ENCODE assay signal across 18 mouse cellular contexts in the genomic region with DNA sequence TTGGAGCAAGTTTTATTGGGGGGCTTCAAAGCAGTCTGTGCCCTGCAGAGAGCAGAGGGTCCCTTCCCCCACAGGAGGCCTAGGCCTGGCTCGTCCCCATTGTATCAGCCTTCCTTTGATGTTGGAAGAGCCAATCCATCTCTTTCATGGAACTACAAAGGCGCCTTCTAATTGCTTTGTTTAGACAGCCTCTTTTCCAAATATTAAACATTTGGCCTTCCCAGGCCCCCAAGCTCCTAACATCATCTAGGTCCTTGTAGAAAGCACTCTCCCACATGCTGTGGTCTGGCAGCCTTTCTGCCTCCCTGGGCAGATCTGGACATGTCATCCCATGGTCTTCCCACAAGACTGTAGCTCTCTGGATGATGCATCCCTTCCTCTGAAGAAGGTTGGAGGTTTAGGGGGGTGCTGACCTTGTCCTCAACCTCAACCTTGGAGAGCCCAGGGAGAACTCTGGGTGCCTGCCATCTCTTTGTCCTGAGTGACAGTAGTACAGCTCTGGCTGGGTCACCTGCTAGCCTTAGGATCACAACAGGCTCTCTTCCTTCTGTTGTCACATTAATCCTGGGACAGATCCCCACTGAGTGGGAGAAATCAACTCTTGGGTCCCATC.
DNase-seq lines count a peak whose midpoint lies in the region; ATAC-seq and TF ChIP-seq lines count a peak whose summit lies in the region.
"Had no signal": no experiment of that assay in that cellular context is flagged by ENCODE, and none has a peak within 500 bp of the region (broad histone marks: within the 10 kb centered on the region; RNA-seq: fewer than 3 reads in every experiment).

No protein-coding gene starts in this region.

- ATAC-seq in kidney, embryonic 14.5 days (ENCODE audit: low FRiP score, low TSS enrichment): peak; percentile 40
- peak; percentile 16; the same call in 1 of the 2 replicates for ATAC-seq in lung, postnatal 0 days
- ATAC-seq: activated CD4-positive, CD25-positive, alpha-beta regulatory T cell, adult 4 months; intestine, postnatal 0 days had no signal

- 0 out of 2 replicates have a peak, but pooled peaks cover 5% of the 10 kb centered on the region for H3K4me1 ChIP-seq in kidney, embryonic 14.5 days (ENCODE audit: control insufficient read depth, insufficient read depth, low read length)
- peaks cover 5% of the 10 kb centered on the region; the same call in 1 of the 2 replicates for H3K4me1 ChIP-seq in lung, postnatal 0 days (ENCODE audit: insufficient read depth, low read depth, low read length)

- H3K27me3 ChIP-seq in kidney, embryonic 14.5 days (ENCODE audit: control insufficient read depth, insufficient read depth, low read length): no peaks in the 10 kb centered on the region
- no peaks in the 10 kb centered on the region for H3K27me3 ChIP-seq in lung, postnatal 0 days (replicated peaks; ENCODE audit: insufficient read depth, low read length)
- H3K27me3 ChIP-seq: CH12.LX; embryonic facial prominence, embryonic 15.5 days; liver, embryonic 13.5 days had no signal

- no peak for TF ChIP-seq EP300 in lung, postnatal 0 days (IDR thresholded peaks at IDR 0.05)

- H3K36me3 ChIP-seq in kidney, embryonic 14.5 days (ENCODE audit: control insufficient read depth, insufficient read depth, low read length): no peaks in the 10 kb centered on the region
- no peaks in the 10 kb centered on the region for H3K36me3 ChIP-seq in lung, postnatal 0 days (ENCODE audit: insufficient read depth, low read length)
- H3K36me3 ChIP-seq: embryonic facial prominence, embryonic 15.5 days; liver, embryonic 13.5 days had no signal

- no peak overlapping the region for H3K4me2 ChIP-seq in kidney, embryonic 14.5 days (replicated peaks; ENCODE audit: low read depth, low read length)
- no peak overlapping the region for H3K4me2 ChIP-seq in lung, postnatal 0 days (replicated peaks; ENCODE audit: low read depth, low read length)
- H3K4me2 ChIP-seq: embryonic facial prominence, embryonic 15.5 days; heart, embryonic 11.5 days; liver, embryonic 13.5 days had no signal

- no peak overlapping the region for H3K9ac ChIP-seq in kidney, embryonic 14.5 days (ENCODE audit: low read depth, low read length)
- H3K9ac ChIP-seq in lung, postnatal 0 days (replicated peaks; ENCODE audit: low read depth): no peak overlapping the region
- H3K9ac ChIP-seq: embryonic facial prominence, embryonic 15.5 days; liver, embryonic 13.5 days had no signal

- H3K9me3 ChIP-seq in kidney, embryonic 14.5 days (ENCODE audit: control insufficient read depth, low read length): no peaks in the 10 kb centered on the region
- H3K9me3 ChIP-seq in lung, postnatal 0 days (ENCODE audit: low read length): no peaks in the 10 kb centered on the region
- H3K9me3 ChIP-seq: embryonic facial prominence, embryonic 15.5 days; limb, embryonic 10.5 days; liver, embryonic 13.5 days had no signal

- peak overlapping the region; percentile 2; the same call in 1 of the 2 replicates for H3K27ac ChIP-seq in kidney, embryonic 14.5 days (ENCODE audit: low read depth, low read length)
- no peak overlapping the region for H3K27ac ChIP-seq in lung, postnatal 0 days (ENCODE audit: low read length)
- H3K27ac ChIP-seq: embryonic facial prominence, embryonic 15.5 days; limb, embryonic 10.5 days; liver, embryonic 13.5 days had no signal

- TF ChIP-seq POLR2A in brain, embryonic 14.5 days (IDR thresholded peaks at IDR 0.05; ENCODE audit: borderline replicate concordance, extremely low read depth, insufficient read depth, insufficient read length, poor library complexity, severe bottlenecking): no peak

- no peak overlapping the region for H3K4me3 ChIP-seq in kidney, embryonic 14.5 days (ENCODE audit: low read length)
- no peak overlapping the region for H3K4me3 ChIP-seq in lung, postnatal 0 days (ENCODE audit: low read depth, low read length)
- H3K4me3 ChIP-seq: embryonic facial prominence, embryonic 15.5 days; limb, embryonic 10.5 days; liver, embryonic 13.5 days had no signal

- TF ChIP-seq CTCF in lung, postnatal 0 days (IDR thresholded peaks at IDR 0.05): no peak
- TF ChIP-seq CTCF in brain, embryonic 14.5 days (IDR thresholded peaks at IDR 0.05; ENCODE audit: borderline replicate concordance, extremely low read depth, insufficient read depth, insufficient read length): no peak

- 21% methylated on average over 2 of the region's 2 CpGs for WGBS in kidney, embryonic 14.5 days
- WGBS in lung, postnatal 0 days: 30% methylated on average over 2 of the region's 2 CpGs

- peak; percentile 74 to 84 for DNase-seq in adrenal gland, adult (ENCODE audit: inconsistent age in 2 of 2, low spot score in 1 of 2)
- DNase-seq in adrenal gland, adult 18-20 months (ENCODE audit: low spot score in 2 of 2): no peak
- no peak for DNase-seq in kidney, adult 11 months
- DNase-seq in lung, postnatal 0 days (ENCODE audit: low spot score): no peak
- DNase-seq in lung, adult 18-20 months: no peak
- DNase-seq in brain, embryonic 14.5 days (ENCODE audit: low read depth): peak; percentile 33
- DNase-seq in ovary, postnatal 10 days (ENCODE audit: low spot score): no peak
- DNase-seq: cerebellum, postnatal 25 days; gastrocnemius, postnatal 10 days; heart, postnatal 36 days; liver, embryonic 13.5 days had no signal

Comparison
In these comparisons a context has a peak if more than half of its experiments do, and no peak if none do; other contexts are left out.
1. DNase-seq: peak in adrenal gland, adult (2 of 2) and brain, embryonic 14.5 days (single experiment); none in adrenal gland, adult 18-20 months (0 of 2), kidney, adult 11 months (single experiment), lung, postnatal 0 days (single experiment), lung, adult 18-20 months (0 of 2) and ovary, postnatal 10 days (single experiment).